Comparison of ENCODE assay signal across 10 mouse cellular contexts in the genomic region with DNA sequence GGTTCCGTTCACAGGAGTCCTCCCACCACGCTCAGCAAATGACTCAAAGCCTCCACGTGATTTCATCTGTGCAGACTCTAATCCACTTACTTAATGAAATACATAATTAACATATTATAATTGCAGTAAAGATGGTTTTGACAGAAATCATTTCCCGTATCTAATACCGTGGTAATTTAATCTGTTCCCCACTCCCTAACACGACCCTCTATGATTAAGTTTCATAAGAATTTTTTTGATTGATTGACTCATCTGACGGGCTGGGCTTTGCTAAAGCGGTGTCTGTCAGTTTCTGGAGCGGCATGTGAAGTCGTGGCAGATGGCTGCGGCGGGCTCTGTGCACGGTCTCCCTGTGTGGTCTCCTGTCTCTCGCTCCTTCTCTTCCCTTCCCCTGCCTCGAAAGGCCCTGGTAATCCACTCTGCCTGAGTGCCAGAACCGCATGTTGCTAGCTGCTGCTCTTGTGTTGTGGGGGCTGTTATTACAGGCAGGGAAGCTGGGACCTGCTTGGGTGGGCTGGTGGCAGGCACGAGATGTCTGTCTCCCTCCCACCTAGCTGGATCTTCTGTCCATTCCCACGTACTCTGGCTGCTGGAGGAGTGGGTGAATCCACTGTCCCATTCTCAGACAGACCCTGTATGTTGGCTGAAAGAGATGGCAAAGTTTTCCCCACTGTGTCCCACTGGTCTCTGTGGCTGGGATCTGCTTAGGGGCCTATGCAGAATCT.
DNase-seq lines count a peak whose midpoint lies in the region; ATAC-seq lines count a peak whose summit lies in the region.
"Had no signal": no experiment of that assay in that cellular context is flagged by ENCODE, and none has a peak within 500 bp of the region (broad histone marks: within the 10 kb centered on the region; RNA-seq: fewer than 3 reads in every experiment).

No protein-coding gene starts in this region.

- H3K36me3 ChIP-seq in megakaryocyte, embryonic 14.5 days (replicated peaks; ENCODE audit: low read length), result no peaks in the 10 kb centered on the region
- H3K36me3 ChIP-seq in limb, embryonic 12.5 days, result no peaks in the 10 kb centered on the region
- H3K36me3 ChIP-seq in stomach, embryonic 14.5 days (ENCODE audit: control insufficient read depth, insufficient read depth, low read length), result no peaks in the 10 kb centered on the region

- no peak overlapping the region for H3K4me2 ChIP-seq in limb, embryonic 12.5 days
- H3K4me2 ChIP-seq in stomach, embryonic 14.5 days (replicated peaks; ENCODE audit: low read depth, low read length), result no peak overlapping the region

- intact Hi-C loops in heart, postnatal 25 days (cut with DNase I), result no loop called here

- H3K4me3 ChIP-seq in megakaryocyte, embryonic 14.5 days (replicated peaks), result peak overlapping the region; percentile 23
- no peak overlapping the region for H3K4me3 ChIP-seq in limb, embryonic 12.5 days (replicated peaks)
- H3K4me3 ChIP-seq in stomach, embryonic 14.5 days (ENCODE audit: low read depth, low read length), result no peak overlapping the region

- H3K27me3 ChIP-seq in megakaryocyte, embryonic 14.5 days (replicated peaks), result no peaks in the 10 kb centered on the region
- no peaks in the 10 kb centered on the region for H3K27me3 ChIP-seq in limb, embryonic 12.5 days
- no peaks in the 10 kb centered on the region for H3K27me3 ChIP-seq in stomach, embryonic 14.5 days (ENCODE audit: control insufficient read depth, insufficient read depth, low read length)

- no peak for ATAC-seq in megakaryocyte, adult 5-6 weeks (ENCODE audit: poor library complexity, severe bottlenecking)
- 0 out of 2 replicates have a peak, but pooled peaks have one; percentile 55 for ATAC-seq in limb, embryonic 12.5 days (ENCODE audit: insufficient number of reproducible peaks, insufficient read depth, low FRiP score, low TSS enrichment, low read depth)
- ATAC-seq in stomach, embryonic 14.5 days (ENCODE audit: insufficient number of reproducible peaks, insufficient read depth, low FRiP score, low read depth), result peak; percentile 59; the same call in 1 of the 2 replicates
- ATAC-seq: Patski had no signal

- H3K9me3 ChIP-seq in megakaryocyte, embryonic 14.5 days, result peaks cover 58% of the 10 kb centered on the region
- H3K9me3 ChIP-seq in limb, embryonic 12.5 days, result peaks cover 5% of the 10 kb centered on the region; the same call in 1 of the 2 replicates
- no peaks in the 10 kb centered on the region for H3K9me3 ChIP-seq in stomach, embryonic 14.5 days (ENCODE audit: control insufficient read depth, low read depth, low read length)

- no peak overlapping the region for H3K9ac ChIP-seq in limb, embryonic 12.5 days (replicated peaks)
- no peak overlapping the region for H3K9ac ChIP-seq in stomach, embryonic 14.5 days (replicated peaks; ENCODE audit: low read depth, low read length)

- no peaks in the 10 kb centered on the region for H3K4me1 ChIP-seq in megakaryocyte, embryonic 14.5 days
- peaks cover 11% of the 10 kb centered on the region for H3K4me1 ChIP-seq in limb, embryonic 12.5 days (replicated peaks)
- peaks cover 16% of the 10 kb centered on the region for H3K4me1 ChIP-seq in stomach, embryonic 14.5 days (ENCODE audit: control insufficient read depth, insufficient read depth, low read length)

- H3K27ac ChIP-seq in limb, embryonic 12.5 days, result no peak overlapping the region
- peak overlapping the region; percentile 44 for H3K27ac ChIP-seq in stomach, embryonic 14.5 days (ENCODE audit: low read length)

- peak; percentile 63 to 73 for DNase-seq in cerebellum, postnatal 14 days
- no peak for DNase-seq in cerebellum, adult 11-12 months
- no peak for DNase-seq in ovary, adult 18-20 months (ENCODE audit: low spot score)
- DNase-seq in heart, postnatal 25 days (ENCODE audit: low spot score), result no peak
- DNase-seq: heart, postnatal 4 days had no signal

- 56% methylated on average over 18 of the region's 18 CpGs for WGBS in limb, embryonic 12.5 days
- 41% methylated on average over 18 of the region's 18 CpGs for WGBS in stomach, embryonic 14.5 days

Comparison
In these comparisons a context has a peak if more than half of its experiments do, and no peak if none do; other contexts are left out.
1. DNase-seq: peak in cerebellum, postnatal 14 days (2 of 2); none in cerebellum, adult 11-12 months (single experiment), ovary, adult 18-20 months (single experiment) and heart, postnatal 25 days (single experiment).